ENCODE assay signal across 16 mouse cellular contexts in the genomic region with DNA sequence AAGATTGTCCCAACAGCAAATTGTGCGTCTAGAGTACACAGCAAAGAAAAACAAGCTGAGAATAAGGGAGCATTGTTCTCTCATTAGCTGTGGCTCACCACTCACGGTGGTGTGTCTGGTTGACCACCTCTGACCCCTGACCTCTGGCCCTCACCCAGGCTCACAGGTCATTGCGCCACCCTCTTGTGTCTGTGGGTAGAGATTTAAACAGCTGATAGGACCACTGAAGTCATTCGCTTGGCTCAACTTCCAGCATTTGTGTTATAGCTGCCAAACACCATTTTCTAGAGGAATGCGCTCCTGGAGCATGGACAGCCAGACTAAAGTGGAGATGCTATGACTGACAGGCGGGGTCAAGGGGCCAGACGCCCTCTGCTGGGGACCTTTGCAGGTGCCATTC.
DNase-seq lines count a peak whose midpoint lies in the region.
"Had no signal": no experiment of that assay in that cellular context is flagged by ENCODE, and none has a peak within 500 bp of the region (broad histone marks: within the 10 kb centered on the region; RNA-seq: fewer than 3 reads in every experiment).

No protein-coding gene starts in this region.

- peak; percentile 62 for DNase-seq in embryo, embryonic 10 days (ENCODE audit: low spot score)
- no peak for DNase-seq in embryo, embryonic 11 days
- peak; percentile 17 for DNase-seq in kidney, adult 9 months
- DNase-seq in kidney, adult 18-20 months: no peak
- peak; percentile 20 for DNase-seq in retina, postnatal 1 day
- DNase-seq in retina, embryonic 14.5 days (ENCODE audit: low spot score): no peak
- DNase-seq in yolk sac, embryonic 10.5 days (ENCODE audit: low spot score): peak; percentile 56
- DNase-seq in left cerebral cortex, adult 11 months (ENCODE audit: low spot score): no peak
- DNase-seq: adrenal gland, postnatal 25 days; cerebellum, adult 11-12 months; cerebellum, postnatal 10 days; gastrocnemius, adult 2 months; kidney, postnatal 4 days; liver, postnatal 0 days; right cerebral cortex, postnatal 25 days; thymus, postnatal 14 days had no signal

Comparison
In these comparisons a context has a peak if more than half of its experiments do, and no peak if none do; other contexts are left out.
1. DNase-seq: peak in embryo, embryonic 10 days (single experiment), kidney, adult 9 months (single experiment), retina, postnatal 1 day (single experiment) and yolk sac, embryonic 10.5 days (single experiment); none in embryo, embryonic 11 days (single experiment), kidney, adult 18-20 months (single experiment), retina, embryonic 14.5 days (single experiment) and left cerebral cortex, adult 11 months (single experiment).